Mouse (Mus musculus) adrenal gland, adult 8-10 months (tissue): ENCODE results near the gene Zfp781. TPM values are rescaled to one million over a fixed set of nuclear protein-coding genes. Genes with fewer than 3 reads are reported as not detected.
"Not testable (repeated sequence)": the region's sequence is repeated elsewhere in the genome, so short reads cannot be mapped to it uniquely, and the experiment has no call there.

ENCODE experiments used
- DNase-seq: peaks from one replicate; pipeline ENCODE4 v3.0.0; 2022
- total RNA-seq, 4 experiments: library from RNA; stranded (reverse); gene quantifications; 2 replicates each; pipeline ENCODE4 v1.2.4; 2022

The Zfp781 gene
- 1 to 10 TPM in 3 of 4 experiments, under 1 TPM in 1; 0.35 to 1.8 (median 1.3) TPM for total RNA-seq

DNA sequence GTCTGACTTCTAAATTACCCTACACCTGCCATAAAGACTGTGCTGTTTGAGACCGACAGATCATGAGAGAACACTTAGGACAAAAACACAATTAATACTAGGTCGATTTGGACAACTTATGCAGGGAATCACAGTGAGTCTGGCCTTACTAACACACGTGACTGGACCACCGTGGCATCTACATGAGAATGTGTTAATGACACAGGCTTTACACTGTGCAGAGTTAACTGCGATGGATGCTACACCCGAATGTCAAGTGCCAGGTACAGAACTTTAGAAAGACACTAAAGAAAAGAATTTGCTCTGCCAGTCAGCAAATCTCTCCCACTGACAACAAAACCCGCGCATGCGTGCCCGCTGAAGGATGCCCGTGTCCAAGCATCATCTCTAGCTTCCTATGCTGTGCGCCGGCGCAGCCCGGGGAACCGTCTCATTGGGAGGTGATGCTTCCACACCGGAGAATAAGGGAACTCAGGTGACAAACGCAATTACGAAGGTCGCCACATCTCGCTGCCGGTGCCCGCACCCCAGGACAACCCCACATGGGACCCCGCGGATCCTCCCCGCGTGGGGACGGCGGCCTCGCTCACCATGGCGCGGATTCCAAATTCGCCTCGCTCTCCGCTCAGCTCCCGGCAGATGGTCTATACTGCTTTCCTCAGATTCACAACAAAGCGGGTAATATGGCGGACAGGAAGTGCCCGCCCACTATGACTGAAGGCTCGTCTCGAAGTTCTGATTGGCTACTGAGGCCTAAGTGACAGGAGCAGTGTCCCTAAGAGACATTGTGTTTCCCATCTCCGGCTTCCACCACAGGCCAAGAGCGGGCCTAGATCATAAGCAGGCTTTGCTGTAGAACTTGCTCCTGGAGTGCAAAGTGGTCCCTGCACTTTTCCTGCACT is at the start of gene Zfp781:
Gene Zfp781, minus strand, starts transcription at position 639 of the 902 bp plus-strand sequence.
- not testable (repeated sequence) for DNase-seq

DNA sequence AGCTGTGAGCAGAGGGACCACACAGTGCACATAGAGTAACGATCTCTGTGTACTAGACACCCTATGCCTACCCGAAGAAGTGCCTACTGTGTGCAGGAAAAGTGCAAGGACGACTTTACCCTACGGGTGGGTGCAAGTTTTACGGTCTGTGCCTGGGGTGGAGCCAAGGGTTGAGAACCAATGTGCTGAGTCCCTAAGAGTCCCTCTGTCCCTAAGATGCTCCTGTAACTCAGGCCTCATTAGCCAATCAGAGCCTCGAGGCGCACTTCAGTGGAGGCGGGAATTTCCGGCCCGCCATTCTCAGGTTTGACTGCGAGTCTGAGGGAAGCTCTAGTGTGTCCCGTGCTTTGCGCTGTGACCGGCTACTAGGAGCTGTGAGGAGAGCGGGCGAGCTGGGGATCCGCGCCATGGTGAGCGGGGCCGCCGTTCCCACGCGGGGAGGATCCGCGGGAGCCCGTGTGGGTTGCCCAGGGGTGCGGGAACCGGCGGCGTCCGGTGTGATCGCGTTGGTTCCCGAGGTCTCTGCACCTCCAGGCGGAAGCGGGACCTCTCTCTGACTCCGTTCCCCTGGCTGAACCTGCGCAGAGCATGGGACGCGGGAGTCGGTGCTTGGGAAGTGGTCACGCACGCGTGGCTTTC is 48.2 kb upstream of the Zfp781 start:
- DNase-seq: not testable (repeated sequence)

DNA sequence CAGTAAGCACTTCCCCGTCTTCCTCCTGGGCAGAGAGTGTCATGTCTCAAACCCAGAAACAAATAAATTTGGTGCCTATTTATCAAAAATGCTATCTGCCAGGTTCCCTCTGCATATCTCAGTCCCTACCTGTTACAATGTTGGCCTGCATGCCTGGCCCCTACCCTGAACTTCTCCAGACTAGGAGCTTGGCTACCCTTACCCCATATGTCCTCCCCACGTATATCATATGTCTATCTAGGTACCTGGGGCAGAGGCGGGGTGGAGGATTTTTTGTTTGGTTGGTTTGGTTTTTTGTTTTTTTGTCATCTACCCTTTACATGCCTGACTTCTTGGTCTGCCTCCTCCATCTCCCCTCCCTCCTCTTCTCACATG is 451 bp upstream of the Zfp781 start:
- DNase-seq: not testable (repeated sequence)

DNA sequence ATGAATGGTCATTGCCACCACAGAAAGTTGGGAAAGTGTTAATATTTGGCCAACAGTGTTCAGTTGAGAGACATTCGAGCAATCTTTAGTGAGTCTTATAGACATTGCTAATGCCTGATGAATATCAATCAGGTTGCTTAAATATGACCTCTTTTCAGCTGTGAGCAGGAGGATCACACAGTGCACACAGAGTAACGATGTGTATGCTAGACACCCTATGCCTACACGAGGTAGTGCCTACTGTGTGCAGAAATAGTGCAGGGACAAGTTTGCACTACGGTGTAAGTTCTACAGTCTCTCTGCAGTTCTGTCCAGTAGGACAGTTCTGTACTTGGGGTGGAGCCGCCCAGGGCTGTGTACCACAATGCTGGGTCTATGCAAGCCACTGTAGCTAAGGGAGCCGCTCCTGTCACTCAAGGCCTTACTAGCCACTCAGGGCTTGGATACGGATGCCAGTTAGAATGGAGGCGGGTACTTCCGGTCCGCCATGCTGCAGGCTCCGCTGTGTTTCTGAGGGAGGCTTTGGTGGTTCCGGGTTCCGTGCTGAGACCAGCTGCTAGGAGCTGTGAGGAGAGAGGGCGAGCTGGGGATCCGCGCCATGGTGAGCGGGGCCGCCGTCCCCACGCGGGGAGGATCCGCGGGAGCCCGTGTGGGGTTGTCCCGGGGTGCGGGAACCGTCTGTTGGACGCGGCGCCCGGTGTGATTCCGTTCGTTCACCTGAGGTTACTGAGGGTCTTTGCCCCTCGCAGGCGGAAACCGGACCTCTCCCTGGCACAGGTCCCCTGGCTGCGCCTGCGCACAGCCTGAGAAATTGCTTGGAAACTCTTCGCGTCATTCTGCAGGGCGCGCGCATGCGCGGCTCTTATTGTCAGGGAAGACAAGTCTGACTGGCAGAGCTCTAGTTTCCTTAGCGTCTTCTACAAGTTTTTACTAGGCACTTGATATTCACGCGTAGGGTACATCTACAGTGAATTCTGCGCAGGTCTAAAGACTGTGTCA is 66.6 kb downstream of the Zfp781 start, which contains the start of gene Gm32687:
Gene Gm32687, plus strand, starts transcription at position 526 of the 999 bp plus-strand sequence.
- not testable (repeated sequence) for DNase-seq

Other genes starting within 250 kb of the Zfp781 start
- gene Zfp433, start 225.7 kb downstream of the Zfp781 start, total RNA-seq: 1 to 10 TPM; 4.4 to 9.3 (median 5.5) TPM
- 1 to 10 TPM; 3.5 to 9.4 (median 6.3) TPM for gene Gm3055, start 159.3 kb downstream of the Zfp781 start, total RNA-seq
- 1 to 10 TPM; 1.9 to 3.0 (median 2.5) TPM for gene Gm4767, start 118.3 kb downstream of the Zfp781 start, total RNA-seq
- gene Gm32687, start 66.5 kb downstream of the Zfp781 start, total RNA-seq: 1 to 10 TPM; 2.5 to 5.6 (median 4.3) TPM
- 10 to 100 TPM in 2 of 4 experiments, 1 to 10 TPM in 2; 7.0 to 13.5 (median 10.1) TPM for gene Zfp873, start 117.6 kb upstream of the Zfp781 start, total RNA-seq
- 1 to 10 TPM; 3.4 to 6.3 (median 4.7) TPM for gene BC024063, start 152.9 kb upstream of the Zfp781 start, total RNA-seq
- 1 to 10 TPM; 3.8 to 9.4 (median 6.9) TPM for gene AU041133, start 197.5 kb upstream of the Zfp781 start, total RNA-seq